Mouse (Mus musculus) activated CD4-positive, CD25-positive, alpha-beta regulatory T cell, adult 4 months (primary cell): Measurements from ENCODE around the gene Dcst1. TPM values are rescaled to one million over a fixed set of nuclear protein-coding genes. Genes with fewer than 3 reads are reported as not detected.

Experiments
- ATAC-seq: one replicate; pipeline ENCODE4 v1.8.0; 2017
- polyA plus RNA-seq, 2 experiments: library from polyadenylated mRNA; unstranded; fragments of 100-300 nt; shearing (Covaris generic); gene quantifications; one replicate each; pipeline ENCODE4 v1.2.1; 2017

The Dcst1 gene
- under 1 TPM; 0.54 to 0.79 TPM for polyA plus RNA-seq

- no peak for ATAC-seq
These were observed at the start of gene Dcst1 for GRCm38 (mm10) chr3:89365153-89365485. Gene Dcst1, minus strand, starts transcription at chr3:89365253.

GRCm38 (mm10) chr3:89411490-89412393, 46.7 kb upstream of the Dcst1 start, which contains the start of gene Flad1:
Gene Flad1, minus strand, starts transcription at chr3:89411870.
- ATAC-seq = peak; percentile 100

GRCm38 (mm10) chr3:89410864-89411263, 45.8 kb upstream of the Dcst1 start:
- ATAC-seq = no peak

- no peak for ATAC-seq
These were observed 44.6 kb upstream of the Dcst1 start for GRCm38 (mm10) chr3:89409701-89410100.

GRCm38 (mm10) chr3:89408448-89408847, 43.4 kb upstream of the Dcst1 start:
- no peak for ATAC-seq

GRCm38 (mm10) chr3:89406887-89407286, 41.8 kb upstream of the Dcst1 start:
- ATAC-seq = no peak

GRCm38 (mm10) chr3:89402693-89403092, 37.6 kb upstream of the Dcst1 start, which contains the start of gene Lenep:
Gene Lenep, minus strand, starts transcription at chr3:89402793.
- ATAC-seq = no peak

- ATAC-seq = no peak
These were observed 36.3 kb upstream of the Dcst1 start for GRCm38 (mm10) chr3:89401329-89401728.

- no peak for ATAC-seq
These were observed 31.6 kb upstream of the Dcst1 start for GRCm38 (mm10) chr3:89396654-89397005.

GRCm38 (mm10) chr3:89395806-89396653, 31.0 kb upstream of the Dcst1 start:
- ATAC-seq = no peak

GRCm38 (mm10) chr3:89395419-89395805, 30.4 kb upstream of the Dcst1 start:
- ATAC-seq = no peak

- ATAC-seq = no peak
These were observed 29.8 kb upstream of the Dcst1 start for GRCm38 (mm10) chr3:89394894-89395256.

GRCm38 (mm10) chr3:89394006-89394893, 29.2 kb upstream of the Dcst1 start, which contains the start of gene Zbtb7b:
Gene Zbtb7b, minus strand, starts transcription at chr3:89394776.
- peak; percentile 8 for ATAC-seq

GRCm38 (mm10) chr3:89393605-89394004, 28.6 kb upstream of the Dcst1 start:
- ATAC-seq = peak; percentile 79

GRCm38 (mm10) chr3:89392871-89393311, 27.8 kb upstream of the Dcst1 start:
- ATAC-seq = no peak

GRCm38 (mm10) chr3:89391663-89392511, 26.8 kb upstream of the Dcst1 start:
- ATAC-seq = no peak

- no peak for ATAC-seq
These were observed 25.9 kb upstream of the Dcst1 start for GRCm38 (mm10) chr3:89390699-89391662.

GRCm38 (mm10) chr3:89390111-89390515, 25.1 kb upstream of the Dcst1 start:
- no peak for ATAC-seq

GRCm38 (mm10) chr3:89388901-89389740, 24.1 kb upstream of the Dcst1 start:
- peak; percentile 30 for ATAC-seq
